Mouse (Mus musculus) heart, postnatal 36 days (tissue): Measurements from ENCODE around the gene Fam166b. TPM values are rescaled to one million over a fixed set of nuclear protein-coding genes. Genes with fewer than 3 reads are reported as not detected.

Experiments used
- DNase-seq, 2 experiments: peaks; one replicate each; pipeline ENCODE4 v3.0.0; 2021 to 2022
- intact Hi-C: fragments of 180-260 bp; cut with DNase I; formaldehyde crosslinking; loops from one replicate; pipeline ENCODE4 v1.15.1; 2025
- total RNA-seq, 2 experiments: library from RNA; stranded (reverse); gene quantifications; 2 replicates each; pipeline ENCODE4 v1.2.3; 2021

Fam166b gene
- total RNA-seq, 2 experiments from 2014 or later, result not detected

DNA sequence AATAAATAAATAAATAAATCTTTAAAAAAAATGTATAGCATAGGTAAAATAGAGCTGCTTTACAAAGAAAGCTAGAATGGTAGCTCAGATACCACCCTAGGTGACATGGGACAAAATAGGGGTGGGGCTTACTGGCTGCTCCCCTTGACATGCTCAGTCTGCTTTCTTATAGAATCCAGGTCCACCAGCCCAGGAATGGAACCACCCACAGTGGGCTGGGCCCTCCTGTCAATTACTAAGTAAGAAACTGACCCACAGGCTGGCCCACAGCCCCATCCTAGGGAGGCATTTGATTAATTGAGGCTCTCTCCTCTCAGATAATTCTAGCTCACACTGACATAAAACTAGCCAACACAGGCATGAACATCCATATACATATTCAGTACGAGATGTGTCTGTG lies 3.9 kb upstream of the Fam166b start:
- intact Hi-C loops, result no loop called here
- no peak for DNase-seq

DNA sequence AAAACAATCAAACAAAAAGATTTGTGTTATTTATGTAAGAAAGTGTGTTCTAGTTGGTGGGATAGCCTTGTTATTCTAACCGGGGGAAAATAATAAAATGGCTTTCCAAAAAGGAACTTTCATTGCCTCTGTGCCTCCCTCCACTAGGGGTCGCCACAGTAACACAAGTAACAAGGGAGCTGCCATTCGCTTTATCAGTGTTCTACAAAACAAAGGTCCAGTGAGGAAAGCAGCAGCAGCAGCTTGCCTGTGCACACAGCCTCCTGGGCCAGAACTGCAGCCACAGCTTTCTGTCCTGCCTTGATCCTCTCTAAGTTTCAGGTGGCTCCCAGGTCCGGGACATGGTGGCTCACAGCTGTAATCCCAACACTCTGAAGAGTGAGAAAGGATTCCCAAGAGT lies 2.8 kb upstream of the Fam166b start:
- peak; percentile 82 to 87 for DNase-seq
- intact Hi-C loops, result no loop called here

DNA sequence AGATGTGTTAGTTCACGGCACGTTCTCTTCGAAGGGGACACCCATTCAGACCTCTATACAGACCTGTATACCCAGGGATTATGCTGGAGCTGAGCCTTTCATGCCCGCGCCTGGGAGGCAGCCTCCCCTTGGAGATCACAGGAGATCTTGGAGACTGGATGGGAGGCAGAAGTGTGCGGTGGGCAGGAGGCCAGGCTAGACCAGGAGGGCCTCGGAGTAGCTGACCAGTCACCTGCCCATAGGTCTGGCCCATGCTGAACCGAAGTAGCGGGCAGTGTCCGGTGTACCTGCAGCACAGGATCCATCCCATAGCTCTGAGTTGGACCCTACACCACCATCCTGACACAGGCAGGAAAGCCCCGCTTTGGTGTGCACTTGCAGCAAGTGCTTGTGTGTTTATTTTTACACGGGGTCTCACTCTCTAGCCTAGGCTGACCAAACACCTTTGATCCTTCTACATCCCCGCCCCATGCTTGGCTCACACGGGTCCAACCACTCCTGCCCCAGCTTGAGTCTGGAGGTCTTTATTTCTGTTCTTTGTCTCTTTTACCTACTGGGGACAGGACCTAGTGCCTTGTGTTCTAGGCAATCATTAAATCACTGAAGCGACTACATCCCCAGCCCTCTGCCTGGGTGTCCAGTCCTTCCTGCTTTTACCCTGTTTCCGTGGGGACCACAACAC lies 613 bp downstream of the Fam166b start:
- intact Hi-C loops, result loop anchor here (10.0 kb wide), 1 partner anchor 436 kb away; no protein-coding TSS in a partner anchor
- DNase-seq, result no peak

DNA sequence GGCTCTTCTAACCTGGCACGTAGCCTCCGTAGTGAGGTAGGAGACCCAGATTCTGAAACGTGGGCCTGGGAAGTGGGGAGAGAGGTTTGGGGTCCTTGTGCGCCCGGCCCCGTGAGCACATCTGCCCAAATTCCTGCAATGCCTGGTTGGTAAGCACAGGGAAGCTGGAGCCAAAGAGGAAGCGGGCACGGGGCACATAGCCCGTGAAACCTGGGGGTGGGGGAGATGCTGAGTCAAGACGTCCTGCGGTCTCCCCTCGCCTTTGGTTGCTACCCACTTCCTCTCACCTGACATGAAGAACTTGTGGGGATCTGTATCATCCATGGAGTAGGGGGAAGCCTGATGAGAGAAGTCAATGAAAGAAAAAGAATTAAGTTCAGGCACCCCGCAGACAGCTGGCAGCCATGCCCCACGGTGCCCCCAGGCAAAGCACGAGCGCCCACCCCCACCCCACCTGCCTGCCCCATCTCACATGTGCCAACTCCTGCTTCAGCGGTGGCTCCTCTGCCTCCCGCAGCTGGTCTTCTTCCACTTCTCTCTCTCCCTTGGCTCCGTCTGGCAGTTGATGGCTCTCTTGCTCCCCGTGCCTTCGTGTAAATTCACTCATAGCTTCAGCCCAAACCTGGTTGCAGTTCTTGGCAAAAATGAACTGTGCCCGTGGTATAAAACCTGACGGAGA lies 1.3 kb downstream of the Fam166b start:
- DNase-seq, result no peak

DNA sequence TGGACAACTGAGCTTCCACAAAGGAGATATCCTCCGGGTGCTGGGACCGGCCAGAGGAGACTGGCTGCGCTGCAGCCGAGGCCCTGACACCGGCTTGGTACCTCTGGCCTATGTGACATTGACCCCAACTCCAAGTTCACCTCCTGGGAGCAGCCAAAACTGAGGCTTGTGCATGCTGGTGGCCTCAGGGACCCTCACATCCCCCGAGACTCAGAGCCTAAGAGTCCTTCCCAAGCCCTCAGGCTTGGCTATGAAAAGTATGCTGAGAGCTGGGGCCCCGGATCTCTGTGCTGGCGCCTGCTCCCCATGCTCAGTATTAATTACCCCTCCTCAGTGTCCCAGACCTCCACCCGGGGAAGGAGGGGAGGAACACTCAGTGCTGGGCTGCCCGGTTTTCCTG lies 2.4 kb downstream of the Fam166b start:
- no peak for DNase-seq

More for the DNA sequence above, 1.3 kb downstream of the Fam166b start:
- intact Hi-C loops, result loop anchor here (10.0 kb wide), 1 partner anchor 437 kb away; no protein-coding TSS in a partner anchor

DNA sequence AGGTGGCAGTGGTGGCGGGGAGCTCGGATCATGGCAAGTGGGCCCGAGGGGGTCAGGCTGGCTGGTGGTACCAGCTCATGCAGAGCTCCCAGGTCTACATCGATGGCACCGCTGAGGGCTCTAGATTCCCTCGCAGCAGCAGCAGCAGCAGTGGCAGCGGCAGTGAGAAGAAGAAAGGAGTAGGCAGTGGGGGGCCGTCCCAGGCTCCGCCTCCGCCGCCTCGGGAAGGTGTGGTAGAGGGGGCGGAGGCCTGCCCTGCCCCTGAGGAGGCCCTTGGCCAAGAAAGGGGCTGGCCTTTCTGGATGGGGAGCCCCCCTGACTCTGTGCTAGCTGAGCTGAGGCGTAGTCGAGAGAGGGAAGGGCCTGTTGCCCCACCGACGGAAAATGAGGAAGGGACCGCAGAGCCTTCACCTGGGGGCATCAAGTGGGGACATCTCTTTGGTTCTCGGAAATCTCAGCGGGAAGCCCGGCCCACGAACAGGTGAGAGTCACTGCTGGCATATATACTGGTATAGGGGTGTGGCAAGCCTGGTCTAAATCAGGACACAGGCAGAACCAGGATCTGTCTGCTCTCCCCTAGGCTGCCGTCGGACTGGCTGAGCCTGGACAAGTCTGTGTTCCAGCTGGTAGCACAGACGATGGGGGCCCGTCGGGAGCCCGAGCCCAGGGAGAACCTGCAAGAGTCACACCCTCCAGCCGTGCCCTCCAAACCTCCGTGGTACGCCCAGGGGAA lies 3.1 kb downstream of the Fam166b start:
- no peak for DNase-seq
- intact Hi-C loops, result loop anchor here (10.0 kb wide), 1 partner anchor 439 kb away; no protein-coding TSS in a partner anchor

More for the DNA sequence above, 2.4 kb downstream of the Fam166b start:
- intact Hi-C loops, result loop anchor here (10.0 kb wide), 1 partner anchor 438 kb away; no protein-coding TSS in a partner anchor

DNA sequence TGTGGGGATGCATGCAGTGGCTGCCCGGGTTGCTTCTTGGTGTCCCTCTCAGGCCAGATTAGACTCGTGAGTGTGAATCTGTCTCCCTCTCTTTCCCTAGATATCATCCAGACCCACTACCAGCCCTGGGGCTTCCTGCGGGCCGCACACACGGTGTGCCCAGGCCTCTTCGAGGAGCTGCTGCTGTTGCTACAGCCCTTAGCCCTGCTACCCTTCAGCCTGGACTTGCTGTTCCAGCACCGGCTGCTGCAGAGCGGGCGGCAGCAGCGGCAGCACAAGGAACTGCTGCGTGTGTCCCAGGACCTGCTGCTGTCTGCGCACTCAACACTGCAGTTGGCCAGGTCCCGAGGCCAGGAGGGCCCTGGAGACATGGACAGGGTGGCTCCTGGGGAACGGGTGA lies 3.7 kb downstream of the Fam166b start:
- intact Hi-C loops, result loop anchor here (10.0 kb wide), 1 partner anchor 440 kb away; no protein-coding TSS in a partner anchor
- no peak for DNase-seq

DNA sequence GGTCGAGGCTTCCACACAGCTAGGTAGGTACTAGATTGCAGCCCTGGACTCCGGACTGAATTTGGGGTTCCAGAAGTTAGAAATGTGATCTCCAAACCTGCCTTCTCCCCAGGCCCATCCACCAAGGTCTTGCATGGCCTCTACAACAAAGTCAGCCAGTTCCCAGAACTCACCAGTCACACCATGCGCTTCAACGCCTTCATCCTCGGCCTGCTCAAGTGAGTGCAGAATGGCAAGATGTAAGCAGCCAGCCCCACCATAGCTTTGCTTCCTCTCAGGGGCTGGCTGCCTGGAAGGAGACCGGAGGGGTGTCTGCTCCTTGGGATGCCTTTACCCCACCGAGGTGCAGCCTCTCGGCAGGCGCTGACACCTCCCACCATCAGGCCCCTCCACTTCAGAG lies 4.9 kb downstream of the Fam166b start:
- intact Hi-C loops, result loop anchor here (10.0 kb wide), 1 partner anchor 441 kb away; no protein-coding TSS in a partner anchor
- DNase-seq, result no peak

DNA sequence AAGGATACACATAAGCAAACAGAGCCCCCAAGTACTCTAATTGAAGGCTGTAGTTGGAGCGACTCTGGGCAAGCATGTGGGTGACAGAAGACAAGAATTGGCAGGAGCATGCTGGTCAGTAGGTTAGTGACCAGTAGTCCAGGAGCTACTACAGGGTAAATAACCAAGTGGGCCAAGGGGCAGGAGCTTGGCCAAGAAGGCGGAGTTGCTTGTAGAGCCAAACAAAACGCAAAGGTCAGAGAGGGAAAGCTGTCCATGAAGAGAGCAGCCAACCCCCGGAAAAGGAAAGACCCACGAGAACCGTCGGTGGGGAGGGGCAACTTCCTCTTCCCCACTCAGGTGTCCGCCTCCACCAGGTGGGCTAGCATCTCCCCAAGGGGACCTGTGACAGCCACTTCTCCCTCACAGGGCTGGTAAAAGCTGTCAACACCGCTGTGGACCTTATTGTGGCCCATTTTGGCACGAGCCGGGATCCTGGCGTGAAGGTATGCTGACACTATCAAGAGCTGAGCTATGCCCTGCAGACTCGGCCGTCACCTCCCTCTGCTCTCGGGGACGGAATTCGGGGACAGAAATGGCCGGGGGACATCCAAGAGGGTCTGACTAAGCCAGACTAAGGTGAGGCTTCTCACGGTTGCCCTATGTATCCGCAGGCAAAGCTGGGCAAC lies 5.5 kb downstream of the Fam166b start:
- intact Hi-C loops, result loop anchor here (10.0 kb wide), 1 partner anchor 441 kb away; no protein-coding TSS in a partner anchor
- no peak for DNase-seq

DNA sequence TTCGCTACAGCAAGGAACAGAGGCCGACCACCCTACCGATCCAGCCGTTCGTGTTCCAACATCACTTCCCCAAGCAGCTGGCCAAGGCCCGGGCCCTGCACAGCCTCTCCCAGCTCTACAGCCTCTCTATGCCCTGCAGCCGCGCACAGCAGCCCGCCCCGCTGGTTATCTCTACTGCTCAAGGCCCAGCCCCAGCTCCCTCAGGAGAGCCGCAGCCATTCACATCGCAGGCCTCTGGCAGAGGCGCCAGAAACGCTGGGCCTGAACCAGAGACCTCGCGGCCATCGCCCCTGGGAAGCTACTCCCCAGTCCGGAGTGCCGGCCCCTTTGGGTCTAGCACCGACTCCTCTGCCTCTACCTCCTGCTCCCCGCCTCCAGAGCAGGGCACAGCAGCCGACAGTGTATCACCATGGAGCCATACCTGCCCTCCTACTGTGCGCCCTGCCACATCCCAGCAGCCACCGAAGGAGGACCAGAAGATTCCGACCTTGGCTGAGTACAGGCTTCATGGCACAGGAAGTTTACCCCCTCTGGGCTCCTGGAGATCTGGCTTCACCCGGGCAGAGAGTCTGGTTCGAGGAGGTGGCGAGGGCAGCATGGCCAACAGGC lies 7.2 kb downstream of the Fam166b start:
- intact Hi-C loops, result loop anchor here (1.0 to 10.0 kb wide), 2 partner anchors 68 to 443 kb away; no protein-coding TSS in a partner anchor
- no peak for DNase-seq

DNA sequence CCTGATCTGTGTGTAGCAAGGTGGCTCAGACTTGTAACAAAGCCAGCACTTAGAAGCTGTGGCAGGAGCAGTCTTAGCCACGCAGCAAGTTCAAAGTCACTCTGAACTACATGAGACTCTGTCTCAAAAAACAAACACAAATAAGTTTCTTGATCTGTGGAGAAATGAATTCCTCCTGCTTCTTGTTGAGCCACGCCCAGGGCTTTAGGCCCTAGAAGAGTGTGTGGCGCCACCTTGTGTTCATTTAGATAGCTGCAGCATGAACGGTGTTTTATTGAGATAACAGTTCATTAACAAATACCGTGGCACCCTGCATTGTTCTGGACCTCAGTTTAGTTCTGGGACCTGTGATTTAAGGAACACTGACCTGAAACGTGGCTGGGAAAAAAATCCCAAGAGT lies 8.6 kb downstream of the Fam166b start:
- peak; percentile 84 to 87 for DNase-seq
- intact Hi-C loops, result loop anchor here (1.0 to 10.0 kb wide), 3 partner anchors 39 to 444 kb away; partner anchors contain the start of genes Atp8b5 and Rusc2

DNA sequence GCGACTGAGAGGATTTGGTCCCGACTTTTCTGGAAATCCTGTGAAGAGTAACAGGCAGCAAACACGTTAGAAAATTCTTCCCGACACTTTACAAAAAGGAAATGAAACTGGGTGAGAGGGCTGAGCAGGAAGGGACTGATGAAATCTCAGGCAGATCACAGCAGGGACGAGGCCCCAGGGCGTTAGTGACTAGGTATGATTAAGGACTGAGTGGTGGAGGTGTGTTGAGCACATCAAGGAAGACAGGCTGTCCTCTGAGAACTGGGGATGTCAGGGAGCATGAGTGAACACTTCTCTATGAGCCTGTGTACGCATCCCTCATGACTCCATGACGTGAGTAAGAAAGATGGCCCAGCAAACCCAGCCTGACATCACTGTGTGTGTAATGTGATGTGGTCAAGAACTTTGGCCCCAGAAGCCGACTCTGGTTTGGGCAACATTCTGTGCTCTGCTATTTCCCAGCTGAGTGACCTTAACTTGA lies 9.1 kb downstream of the Fam166b start:
- DNase-seq, result peak in 1 of 2 experiments; percentile 18
- intact Hi-C loops, result loop anchor here (1.0 to 10.0 kb wide), 3 partner anchors 39 to 445 kb away; partner anchors contain the start of genes Atp8b5 and Rusc2

DNA sequence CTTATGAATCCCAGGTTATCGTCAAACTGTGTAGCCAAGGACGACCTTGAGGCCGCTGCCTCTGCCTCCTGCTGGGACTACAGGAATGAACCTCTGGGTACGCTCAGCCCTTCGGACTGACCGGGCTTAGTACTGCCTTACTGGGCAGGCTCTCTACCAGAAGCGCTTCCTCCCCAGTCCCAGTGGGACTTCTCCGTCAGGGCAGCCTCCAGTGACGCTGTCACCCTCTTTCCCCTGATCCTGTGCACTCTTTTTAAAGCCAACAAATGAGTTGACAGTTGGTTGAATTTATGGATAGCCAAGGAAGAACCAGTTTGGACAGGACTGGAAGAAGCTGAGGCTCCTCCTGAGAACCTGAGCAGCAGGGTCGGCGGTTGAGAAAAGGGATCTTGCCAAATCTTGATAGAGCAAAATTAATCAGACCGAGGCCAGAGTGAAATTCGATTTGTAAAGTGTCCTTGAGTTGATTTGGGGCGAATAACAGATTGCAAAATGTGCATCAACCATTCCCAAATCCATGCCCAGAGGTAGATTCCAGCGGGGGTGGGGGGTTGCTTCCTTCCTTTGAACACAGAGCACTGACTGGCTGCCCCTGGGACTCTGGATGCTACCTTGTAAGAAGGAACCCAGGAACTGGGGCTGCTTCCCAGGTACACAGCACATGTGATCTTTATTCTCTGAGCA lies 9.8 kb downstream of the Fam166b start:
- peak in 1 of 2 experiments; percentile 51 for DNase-seq
- intact Hi-C loops, result no loop called here

DNA sequence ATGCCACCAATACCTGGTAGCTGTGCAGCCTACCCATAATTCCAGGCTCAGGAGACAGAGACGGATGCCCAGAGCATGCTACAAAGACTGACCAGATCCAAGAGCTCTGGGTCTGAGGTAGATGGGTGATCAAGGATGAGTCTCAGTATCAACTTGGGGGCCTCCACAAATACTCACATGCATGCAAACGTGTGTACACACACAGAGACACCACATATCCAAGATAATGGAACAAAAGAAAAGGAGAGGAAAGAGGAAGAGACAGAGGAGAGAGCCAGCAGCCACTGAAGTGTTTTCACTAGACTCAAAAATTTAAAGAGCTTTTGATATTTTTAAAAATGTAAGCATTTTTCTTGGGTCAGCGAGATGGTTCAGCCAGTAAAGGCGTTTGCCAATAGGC lies 10.5 kb downstream of the Fam166b start:
- intact Hi-C loops, result no loop called here
- DNase-seq, result peak in 1 of 2 experiments; percentile 2

DNA sequence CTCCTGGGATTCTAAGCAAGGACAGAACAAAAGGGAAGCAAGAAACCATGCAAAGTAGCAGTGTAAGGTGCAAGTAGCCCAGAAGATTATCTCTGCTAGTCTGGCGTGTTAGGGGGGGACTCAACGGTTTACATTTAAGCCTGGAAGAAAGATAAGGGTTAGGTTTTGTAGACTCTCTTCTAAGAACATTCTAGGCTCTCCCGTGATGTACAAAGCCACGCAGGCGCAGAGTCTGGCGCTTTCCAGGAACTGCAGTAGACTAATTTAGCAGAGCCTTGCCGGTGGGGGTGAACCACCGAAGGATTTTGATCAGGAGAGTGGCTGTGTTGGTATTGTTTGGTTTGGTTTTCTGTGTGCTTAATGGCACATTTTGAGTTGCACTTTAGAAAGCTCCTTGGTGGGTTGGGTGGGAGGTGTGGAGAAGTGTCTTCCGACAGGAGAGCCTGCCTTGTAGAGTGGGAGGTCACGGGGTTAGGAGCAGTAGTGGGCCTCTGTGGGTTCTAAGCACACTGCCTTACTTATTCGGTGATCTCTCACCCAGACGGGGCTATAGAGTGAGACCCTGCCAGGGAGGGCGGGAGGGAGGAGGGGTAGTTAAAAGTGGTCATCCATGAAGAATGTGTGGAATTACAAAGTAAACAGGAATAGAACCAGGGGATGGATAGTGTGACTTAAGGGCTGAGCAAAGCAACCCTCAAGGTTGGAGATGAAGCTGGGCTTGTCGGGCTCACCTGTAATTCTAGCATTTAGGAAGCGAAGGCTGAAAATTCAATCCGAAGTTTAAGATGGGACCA lies 11.5 kb downstream of the Fam166b start:
- intact Hi-C loops, result loop anchor here (1.0 kb wide), 1 partner anchor 9 kb away; no protein-coding TSS in a partner anchor
- DNase-seq, result peak in 1 of 2 experiments; percentile 4

DNA sequence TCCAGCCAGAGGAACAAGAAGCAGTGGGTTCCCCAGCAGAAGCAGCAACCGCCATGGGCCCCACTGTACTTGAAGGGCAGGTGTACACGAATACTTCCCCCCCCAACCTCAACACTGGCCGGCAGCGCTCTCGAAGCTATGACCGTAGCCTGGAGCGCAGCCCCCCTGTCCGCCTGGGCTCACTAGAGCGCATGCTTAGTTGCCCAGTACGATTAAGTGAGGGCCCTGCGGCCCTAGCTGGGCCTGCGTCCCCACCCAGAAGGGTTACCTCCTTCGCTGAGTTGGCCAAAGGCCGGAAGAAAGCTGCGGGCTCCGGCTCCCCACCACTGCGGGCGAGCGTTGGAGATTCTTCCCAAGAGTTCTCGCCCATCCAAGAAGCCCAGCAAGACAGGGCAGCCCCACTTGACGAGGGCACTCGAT lies 12.9 kb downstream of the Fam166b start:
- DNase-seq, result peak in 1 of 2 experiments; percentile 2
- intact Hi-C loops, result no loop called here

DNA sequence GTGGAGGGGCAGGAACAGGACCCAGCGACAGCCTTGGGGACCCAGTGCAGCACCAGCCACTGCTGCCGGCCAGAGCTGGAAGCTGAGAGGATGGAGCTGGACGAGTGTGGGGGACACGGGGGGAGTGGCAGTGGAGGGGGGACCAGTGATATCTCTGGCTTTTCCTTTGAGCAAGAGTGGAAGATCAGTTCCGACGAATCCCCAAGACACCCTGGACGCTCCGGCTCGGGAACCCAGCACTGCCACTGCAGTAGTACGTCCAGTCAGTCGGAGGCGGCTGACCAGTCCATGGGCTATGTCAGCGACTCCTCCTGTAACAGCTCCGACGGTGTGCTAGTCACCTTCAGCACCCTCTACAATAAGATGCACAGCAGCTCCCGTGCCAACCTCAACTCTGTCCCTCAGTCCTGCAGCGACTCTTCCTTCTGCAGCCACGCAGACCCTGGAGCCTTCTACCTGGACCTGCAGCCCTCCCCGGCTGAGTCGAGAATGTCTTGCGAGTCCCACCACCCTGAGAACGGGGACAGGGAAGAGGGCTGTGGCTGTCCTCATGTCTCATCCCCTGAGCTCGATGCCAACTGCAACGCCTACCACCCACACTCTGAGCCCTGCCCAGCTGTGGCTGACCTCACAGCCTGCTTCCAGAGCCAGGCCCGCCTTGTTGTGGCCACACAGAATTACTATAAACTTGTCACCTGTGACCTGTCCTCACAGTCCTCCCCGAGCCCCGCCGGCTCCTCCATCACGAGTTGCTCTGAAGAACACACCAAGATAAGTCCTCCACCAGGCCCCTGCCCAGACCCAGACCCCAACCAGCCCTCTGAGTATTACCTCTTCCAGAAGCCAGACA lies 13.5 kb downstream of the Fam166b start:
- peak in 1 of 2 experiments; percentile 17 for DNase-seq
- intact Hi-C loops, result no loop called here
